9 mouse cellular contexts compared by ENCODE assay signal in genomic region chr12:24716721-24717301, GRCm38 (mm10). TPM values are rescaled to one million over a fixed set of nuclear protein-coding genes. Genes with fewer than 3 reads are reported as not detected.
DNase-seq lines count a peak whose midpoint lies in the region; ATAC-seq lines count a peak whose summit lies in the region.
"Had no signal": no experiment of that assay in that cellular context is flagged by ENCODE, and none has a peak within 500 bp of the region (broad histone marks: within the 10 kb centered on the region; RNA-seq: fewer than 3 reads in every experiment).

No protein-coding gene starts in this region.

- H3K27me3 ChIP-seq in hindbrain, embryonic 11.5 days (ENCODE audit: control insufficient read depth, insufficient read depth, low read length) = no peaks in the 10 kb centered on the region
- H3K27me3 ChIP-seq in midbrain, embryonic 13.5 days = no peaks in the 10 kb centered on the region

- H3K27ac ChIP-seq in hindbrain, embryonic 11.5 days (ENCODE audit: low read depth, low read length) = no peak overlapping the region
- no peak overlapping the region for H3K27ac ChIP-seq in midbrain, embryonic 13.5 days
- H3K27ac ChIP-seq: macrophage had no signal

- H3K9me3 ChIP-seq in hindbrain, embryonic 11.5 days (ENCODE audit: control insufficient read depth, low read length) = no peaks in the 10 kb centered on the region
- H3K9me3 ChIP-seq in midbrain, embryonic 13.5 days = no peaks in the 10 kb centered on the region

- intact Hi-C loops in left cerebral cortex, postnatal 4 days (cut with DNase I) = no loop called here

- H3K4me2 ChIP-seq in hindbrain, embryonic 11.5 days (replicated peaks; ENCODE audit: low read depth, low read length) = no peak overlapping the region
- no peak overlapping the region for H3K4me2 ChIP-seq in midbrain, embryonic 13.5 days (replicated peaks)

- no peak overlapping the region for H3K9ac ChIP-seq in hindbrain, embryonic 11.5 days (ENCODE audit: low read depth, low read length)
- no peak overlapping the region for H3K9ac ChIP-seq in midbrain, embryonic 13.5 days (replicated peaks)

- peaks cover 8% of the 10 kb centered on the region for H3K36me3 ChIP-seq in hindbrain, embryonic 11.5 days (ENCODE audit: control insufficient read depth, insufficient read depth, low read length)
- peaks cover 9% of the 10 kb centered on the region; the same call in 1 of the 2 replicates for H3K36me3 ChIP-seq in midbrain, embryonic 13.5 days

- DNase-seq in layer of hippocampus, adult 11-12 months (ENCODE audit: low spot score) = peak; percentile 24
- DNase-seq in layer of hippocampus, adult 9-11 months = no peak
- DNase-seq in Muller cell, postnatal 12 days (ENCODE audit: inconsistent ontology term) = peak; percentile 36
- DNase-seq in embryo, embryonic 10.5 days (ENCODE audit: low spot score) = peak; percentile 75
- peak; percentile 66 for DNase-seq in hindbrain, embryonic 11.5 days (ENCODE audit: low spot score)
- DNase-seq in left cerebral cortex, postnatal 4 days = peak; percentile 59
- peak; percentile 58 for DNase-seq in thymus, postnatal 0 days (ENCODE audit: low spot score)

- no peaks in the 10 kb centered on the region for H3K4me1 ChIP-seq in hindbrain, embryonic 11.5 days (replicated peaks; ENCODE audit: control insufficient read depth, insufficient read depth, low read length)
- H3K4me1 ChIP-seq in midbrain, embryonic 13.5 days (replicated peaks) = peaks cover 6% of the 10 kb centered on the region

- ATAC-seq in hindbrain, embryonic 11.5 days (ENCODE audit: low FRiP score) = peak; percentile 69
- ATAC-seq in midbrain, embryonic 13.5 days = peak; percentile 83

- WGBS in hindbrain, embryonic 11.5 days = 54% methylated on average over 4 of the region's 4 CpGs
- 49% methylated on average over 4 of the region's 4 CpGs for WGBS in midbrain, embryonic 13.5 days

- H3K4me3 ChIP-seq in hindbrain, embryonic 11.5 days (ENCODE audit: low read depth, low read length) = no peak overlapping the region
- H3K4me3 ChIP-seq in midbrain, embryonic 13.5 days (replicated peaks) = no peak overlapping the region

RNA-seq across cellular contexts. Expression of gene Rrm2, which starts 8.8 kb away (rescaled TPM):
- 335 and 391 TPM in 2 replicates for polyA plus RNA-seq in hindbrain, embryonic 11.5 days (2014; fragmentation: Nextera tagmentation; extraction: Ambion mirVana)
- 10 to 100 TPM; 26.0 to 29.3 TPM for total RNA-seq in left cerebral cortex, postnatal 4 days (2021)
- 153 and 175 TPM in 2 replicates for polyA plus RNA-seq in midbrain, embryonic 13.5 days (2015; fragmentation: Nextera tagmentation; extraction: Ambion mirVana)
- 465 and 485 TPM in 2 replicates for polyA plus RNA-seq in thymus, postnatal 0 days (2015; fragmentation: Nextera tagmentation; extraction: Ambion mirVana)

RNA-seq across cellular contexts. Expression of gene Cys1, which starts 35.2 kb away (rescaled TPM):
- 0.88 and 1.2 TPM in 2 replicates for polyA plus RNA-seq in hindbrain, embryonic 11.5 days (2014; fragmentation: Nextera tagmentation; extraction: Ambion mirVana)
- total RNA-seq in left cerebral cortex, postnatal 4 days (2021) = 1 to 10 TPM; 8.4 to 8.5 TPM
- 0.90 and 1.0 TPM in 2 replicates for polyA plus RNA-seq in midbrain, embryonic 13.5 days (2015; fragmentation: Nextera tagmentation; extraction: Ambion mirVana)
- 0.89 and 0.95 TPM in 2 replicates for polyA plus RNA-seq in thymus, postnatal 0 days (2015; fragmentation: Nextera tagmentation; extraction: Ambion mirVana)
- polyA plus RNA-seq: macrophage had no signal
